Mouse (Mus musculus): Measurements from ENCODE around the gene Ormdl2. TPM values are rescaled to one million over a fixed set of nuclear protein-coding genes. Genes with fewer than 3 reads are reported as not detected.

Gene Ormdl2
- polyA plus RNA-seq (2017; shearing (Covaris generic)): 10 to 100 TPM; 65.4 to 69.2 TPM

DNA sequence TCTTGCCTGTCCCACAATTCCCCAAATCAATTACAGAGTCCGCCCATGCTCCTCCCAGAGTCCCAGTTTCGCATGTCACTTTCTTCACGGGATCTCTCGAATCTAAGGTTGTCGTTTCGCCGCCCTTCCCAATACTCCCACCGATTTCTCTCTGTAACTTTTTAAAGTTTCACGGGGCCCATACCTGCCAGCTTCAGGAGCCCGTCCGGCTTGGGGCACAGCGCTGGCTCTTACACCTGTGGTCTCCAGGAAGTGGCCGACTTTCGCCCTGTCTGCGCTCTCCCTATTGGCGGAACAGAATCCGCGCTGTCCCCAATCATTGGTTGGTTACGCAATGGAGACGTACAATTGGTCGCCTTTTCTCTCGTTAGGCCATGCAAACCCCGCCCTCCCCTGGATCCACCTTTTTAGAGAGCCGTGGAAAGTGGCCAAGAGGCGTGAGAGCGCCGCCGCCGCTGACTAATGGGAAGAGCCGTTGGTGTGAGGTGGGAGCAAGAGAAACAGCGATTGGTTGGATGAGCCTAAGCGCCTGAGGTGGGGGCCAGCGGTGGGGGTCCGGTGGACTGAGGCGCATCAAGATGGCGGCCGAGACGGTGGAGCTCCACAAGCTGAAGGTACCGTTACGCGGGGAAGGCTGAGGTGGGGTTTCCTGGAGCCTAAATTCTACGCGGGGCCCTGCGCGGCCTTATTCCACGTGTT lies at the start of gene Ormdl2:
Gene Ormdl2 (minus strand): TSS at position 288 of the 699 bp plus-strand sequence.

DNA sequence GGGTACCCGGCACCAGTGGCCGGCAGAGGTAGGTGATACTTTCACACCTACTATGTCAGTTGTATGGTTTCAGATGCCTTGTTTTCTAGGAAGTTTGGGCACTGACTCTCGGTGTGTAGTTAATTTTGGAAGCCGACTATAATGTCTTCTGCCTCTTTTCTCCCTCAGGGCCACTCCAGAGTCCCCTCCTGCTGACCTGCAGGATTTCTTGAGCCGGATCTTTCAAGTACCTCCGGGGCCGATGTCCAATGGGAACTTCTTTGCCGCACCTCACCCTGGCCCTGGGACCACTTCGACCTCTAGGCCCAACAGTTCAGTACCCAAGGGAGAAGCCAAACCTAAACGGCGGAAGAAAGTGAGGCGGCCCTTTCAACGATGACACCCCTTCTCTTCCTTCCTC lies 4.4 kb downstream of the Ormdl2 start, which contains the start of gene Sarnp:
Gene Sarnp (plus strand): TSS at position 301 of the 400 bp plus-strand sequence.

DNA sequence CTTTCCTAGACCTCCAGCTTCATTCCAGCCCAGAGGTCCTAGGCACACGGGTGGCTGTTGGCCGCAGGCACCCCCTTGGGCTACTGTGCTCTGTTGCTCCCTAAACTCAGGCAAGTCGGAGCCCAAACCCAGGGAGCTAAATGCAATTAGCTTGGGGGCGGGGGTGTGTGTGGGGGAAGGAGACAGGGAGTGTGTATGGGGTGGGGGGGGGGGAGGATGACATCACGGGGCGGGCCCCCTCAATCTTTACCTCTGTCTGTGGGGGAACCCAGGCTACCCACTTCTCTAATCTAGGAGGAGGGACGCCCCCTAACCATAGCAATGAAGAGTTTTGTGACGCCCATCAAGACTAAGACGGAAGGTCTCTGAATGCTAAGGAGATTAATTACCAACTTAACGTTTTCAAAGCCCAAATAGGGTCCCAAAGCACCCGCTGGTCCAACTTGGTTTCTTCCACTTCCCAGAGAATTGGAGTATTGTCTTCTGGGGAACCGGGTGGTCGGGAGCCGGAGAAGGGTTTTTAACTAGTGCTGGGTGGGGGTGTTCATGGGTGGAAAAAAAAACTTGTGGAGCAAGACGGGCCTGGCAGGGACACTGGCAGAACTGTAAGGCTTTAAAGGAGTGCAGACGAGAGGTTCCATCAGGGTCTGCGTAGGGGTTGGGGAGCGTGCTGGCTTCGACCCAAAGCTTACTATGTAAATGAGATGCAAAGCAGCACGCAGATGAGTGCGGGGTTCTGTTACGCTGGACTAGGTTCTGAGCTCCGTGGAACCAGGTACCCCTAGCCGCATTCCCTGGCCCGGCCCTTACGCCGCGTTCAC lies 17.0 kb downstream of the Ormdl2 start, which contains the start of gene Tmem198b:
Gene Tmem198b (minus strand): TSS at position 100 of the 821 bp plus-strand sequence.

DNA sequence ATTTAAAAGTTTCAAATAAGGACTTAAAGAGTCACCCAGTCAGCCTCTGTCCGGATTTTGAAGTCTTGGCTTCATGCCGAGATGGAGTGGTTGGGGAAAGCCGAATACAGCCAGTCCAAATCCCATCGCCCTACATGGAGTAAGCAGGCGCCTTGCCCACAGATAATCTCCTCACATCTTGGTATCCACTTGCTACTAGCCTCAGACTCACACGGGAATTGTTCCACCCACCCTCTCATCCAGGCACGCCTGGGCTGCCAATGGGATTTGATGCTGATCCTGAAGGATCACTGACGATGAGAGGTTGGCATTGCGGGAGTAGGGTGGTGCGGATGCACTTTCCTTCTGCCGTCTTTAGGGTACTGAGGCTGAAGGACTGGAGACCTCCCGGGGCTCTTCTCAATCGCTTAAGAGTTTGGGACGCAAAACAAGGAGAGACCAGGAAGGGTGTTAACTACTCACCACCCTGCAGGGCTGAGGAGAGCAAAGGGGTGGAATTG lies 17.6 kb downstream of the Ormdl2 start, which contains the start of gene Dnajc14:
Gene Dnajc14 (plus strand): TSS at position 292 of the 500 bp plus-strand sequence.

DNA sequence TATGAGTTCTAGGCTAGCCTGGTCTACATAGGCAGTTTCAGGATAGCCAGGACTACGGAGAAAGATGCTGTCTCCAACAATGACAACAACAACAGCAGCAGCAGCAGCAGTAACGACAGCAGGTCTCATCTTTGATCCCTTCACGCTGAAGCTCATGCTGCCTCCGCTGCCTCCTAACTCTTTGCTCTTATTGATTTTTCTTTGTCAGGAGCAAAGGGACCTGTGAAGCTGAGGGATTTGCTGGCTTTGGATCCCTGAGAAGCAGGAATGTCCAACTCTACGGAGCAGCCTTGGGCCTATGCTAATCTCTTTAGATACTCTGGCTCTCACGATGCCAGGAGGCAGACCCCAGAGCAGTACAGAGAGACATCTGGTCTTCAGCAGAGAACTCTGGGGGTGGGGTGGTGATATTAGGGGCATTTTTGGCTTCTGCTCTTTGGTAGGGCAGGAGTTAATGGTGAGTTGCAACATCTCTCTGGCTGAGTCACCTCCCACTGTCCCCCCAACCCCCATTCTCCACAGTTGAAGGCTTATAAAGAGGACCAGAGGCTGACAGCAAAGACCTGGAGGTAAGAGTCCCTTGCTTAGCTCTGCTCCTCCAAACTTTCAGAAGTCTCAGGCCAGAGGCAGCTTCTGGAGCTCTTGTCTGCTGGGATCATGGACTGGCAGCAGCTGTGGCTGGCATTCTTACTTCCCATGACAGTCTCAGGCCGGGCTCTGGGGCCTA lies 30.9 kb downstream of the Ormdl2 start, which contains the start of gene Mmp19:
Gene Mmp19 (plus strand): TSS at position 513 of the 727 bp plus-strand sequence.

Other genes starting within 250 kb of the Ormdl2 start
- gene Erbb3, start 232.0 kb downstream of the Ormdl2 start, polyA plus RNA-seq (2017; shearing (Covaris generic)): 1 to 10 TPM; 2.9 to 8.1 TPM
- gene Rps26, start 194.9 kb downstream of the Ormdl2 start, polyA plus RNA-seq (2017; shearing (Covaris generic)): 100 to 1,000 TPM; 473 to 520 TPM
- 100 to 1,000 TPM in 1 of 2 experiments, 10 to 100 TPM in 1; 71.0 to 105 TPM for gene Ikzf4, start 175.7 kb downstream of the Ormdl2 start, polyA plus RNA-seq (2017; shearing (Covaris generic))
- 10 to 100 TPM; 46.6 to 47.9 TPM for gene Suox, start 147.6 kb downstream of the Ormdl2 start, polyA plus RNA-seq (2017; shearing (Covaris generic))
- 10 to 100 TPM; 44.2 to 45.0 TPM for gene Rab5b, start 125.4 kb downstream of the Ormdl2 start, polyA plus RNA-seq (2017; shearing (Covaris generic))
- gene Pmel, start 117.5 kb downstream of the Ormdl2 start, polyA plus RNA-seq (2017; shearing (Covaris generic)): 1 to 10 TPM; 2.9 to 5.1 TPM
- gene Cdk2, start 116.6 kb downstream of the Ormdl2 start, polyA plus RNA-seq (2017; shearing (Covaris generic)): 10 to 100 TPM; 33.2 to 43.0 TPM
- gene Dgka, start 76.8 kb downstream of the Ormdl2 start, polyA plus RNA-seq (2017; shearing (Covaris generic)): 100 to 1,000 TPM; 564 to 912 TPM
- 10 to 100 TPM; 30.7 to 44.7 TPM for gene Pym1, start 73.8 kb downstream of the Ormdl2 start, polyA plus RNA-seq (2017; shearing (Covaris generic))
- gene Mmp19, start 30.7 kb downstream of the Ormdl2 start, polyA plus RNA-seq (2017; shearing (Covaris generic)): 1 to 10 TPM in 1 of 2 experiments, under 1 TPM in 1; 0.27 to 1.1 TPM
- 100 to 1,000 TPM in 1 of 2 experiments, 10 to 100 TPM in 1; 99.0 to 113 TPM for gene Dnajc14, start 17.6 kb downstream of the Ormdl2 start, polyA plus RNA-seq (2017; shearing (Covaris generic))
- gene Tmem198b, start 17.3 kb downstream of the Ormdl2 start, polyA plus RNA-seq (2017; shearing (Covaris generic)): 1 to 10 TPM; 2.2 to 4.1 TPM
- gene Sarnp, start 4.3 kb downstream of the Ormdl2 start, polyA plus RNA-seq (2017; shearing (Covaris generic)): 100 to 1,000 TPM; 138 to 144 TPM
- 1 to 10 TPM; 2.9 TPM for gene Gdf11, start 70.1 kb upstream of the Ormdl2 start, polyA plus RNA-seq (2017; shearing (Covaris generic))
- 1 to 10 TPM in 1 of 2 experiments, under 1 TPM in 1; 0.86 to 6.2 TPM for gene Cd63, start 79.3 kb upstream of the Ormdl2 start, polyA plus RNA-seq (2017; shearing (Covaris generic))
- 10 to 100 TPM; 13.9 to 24.2 TPM for gene Rdh5, start 101.2 kb upstream of the Ormdl2 start, polyA plus RNA-seq (2017; shearing (Covaris generic))
- 100 to 1,000 TPM; 113 to 188 TPM for gene Bloc1s1, start 102.4 kb upstream of the Ormdl2 start, polyA plus RNA-seq (2017; shearing (Covaris generic))
- gene Itga7, start 112.2 kb upstream of the Ormdl2 start, polyA plus RNA-seq (2017; shearing (Covaris generic)): 10 to 100 TPM in 1 of 2 experiments, 1 to 10 TPM in 1; 3.9 to 21.2 TPM
- not detected for gene Mettl7b, start 139.3 kb upstream of the Ormdl2 start, polyA plus RNA-seq (2017; shearing (Covaris generic))
- under 1 TPM in 1 of 2 experiments, not detected in 1; 0.51 TPM for gene Olfr9, start 167.8 kb upstream of the Ormdl2 start, polyA plus RNA-seq (2017; shearing (Covaris generic))
- gene Olfr763, start 189.1 kb upstream of the Ormdl2 start, polyA plus RNA-seq (2017; shearing (Covaris generic)): not detected
- gene Olfr764-ps1, start 218.3 kb upstream of the Ormdl2 start, polyA plus RNA-seq (2017; shearing (Covaris generic)): not detected
- not detected for gene Olfr765, start 228.4 kb upstream of the Ormdl2 start, polyA plus RNA-seq (2017; shearing (Covaris generic))
- under 1 TPM in 1 of 2 experiments, not detected in 1; 0.22 TPM for gene Olfr766-ps1, start 247.3 kb upstream of the Ormdl2 start, polyA plus RNA-seq (2017; shearing (Covaris generic))